Mouse (Mus musculus) frontal cortex, adult (tissue): ENCODE measurements around the gene Tcf20.

Experiments used
- ATAC-seq: cut with Nextera tagmentation; 2 replicates; pipeline ENCODE4 v1.9.2; 2017; ENCODE audit warnings: mild to moderate bottlenecking, moderate library complexity, mixed read lengths; ENCODE audit not compliant: low TSS enrichment

The Tcf20 gene

DNA sequence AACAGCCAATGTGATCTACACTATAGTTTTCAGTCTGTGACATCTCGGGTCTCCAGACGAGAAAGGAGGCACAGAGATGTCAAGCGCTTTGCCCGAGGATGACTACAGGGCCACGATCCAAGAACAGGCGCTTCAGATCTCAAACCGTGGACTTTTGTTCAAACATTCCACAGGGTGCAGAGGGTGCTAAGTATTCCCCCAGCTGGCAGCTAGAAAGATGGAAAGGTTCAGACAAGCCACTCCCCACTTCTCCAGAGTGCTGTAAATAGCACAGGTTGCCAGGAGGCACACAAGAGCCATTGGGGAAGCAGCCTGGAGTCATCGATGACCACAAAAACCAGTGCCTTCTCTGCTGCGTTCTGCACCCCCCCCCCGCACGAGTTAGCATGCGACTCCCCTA lies 28.5 kb downstream of the Tcf20 start:
- no peak for ATAC-seq

DNA sequence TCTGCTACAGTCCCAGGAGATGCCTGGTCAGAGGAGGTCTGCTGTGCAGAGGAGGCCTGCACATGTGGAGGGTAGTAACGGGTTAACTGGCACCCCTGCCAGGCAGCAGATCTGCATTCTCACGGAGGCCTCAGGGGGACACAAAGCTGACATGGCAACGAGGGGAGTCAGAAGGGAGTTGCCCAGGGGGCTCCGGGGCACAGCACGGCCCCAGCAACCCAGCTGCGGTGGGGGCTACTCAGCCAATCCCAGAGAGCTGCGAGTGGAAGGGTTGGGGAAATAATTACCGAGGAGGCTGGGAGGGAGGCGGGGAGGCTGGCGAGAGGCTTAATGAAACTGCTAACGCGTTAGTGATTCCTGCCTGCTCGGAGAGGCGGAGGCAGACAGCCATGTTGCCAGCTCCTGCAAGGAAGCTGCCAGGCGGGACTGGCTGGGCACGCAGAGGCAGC lies 29.4 kb downstream of the Tcf20 start:
- peak; percentile 62 for ATAC-seq

DNA sequence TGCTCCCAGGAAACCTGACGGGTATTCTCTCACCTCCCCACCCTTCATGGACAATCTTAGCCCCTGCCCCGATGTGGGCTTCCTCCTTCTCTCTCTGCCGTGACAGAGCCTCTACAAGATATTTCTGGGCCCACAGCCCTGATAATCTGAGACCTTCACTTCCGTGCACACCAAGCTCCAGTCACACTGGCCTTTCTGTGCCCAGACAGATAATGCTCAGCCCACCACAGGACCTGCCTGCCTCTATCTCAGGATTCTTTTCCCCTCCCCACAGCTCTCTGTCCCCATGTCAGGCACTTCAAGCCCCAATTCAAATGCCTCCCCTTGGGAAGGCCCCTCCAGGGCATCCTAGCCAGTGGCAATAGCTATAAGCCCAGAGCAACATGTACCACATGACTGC lies 31.0 kb downstream of the Tcf20 start:
- no peak for ATAC-seq

- no peak for ATAC-seq
These were observed 31.4 kb downstream of the Tcf20 start for GRCm38 (mm10) chr15:82956310-82956709.

DNA sequence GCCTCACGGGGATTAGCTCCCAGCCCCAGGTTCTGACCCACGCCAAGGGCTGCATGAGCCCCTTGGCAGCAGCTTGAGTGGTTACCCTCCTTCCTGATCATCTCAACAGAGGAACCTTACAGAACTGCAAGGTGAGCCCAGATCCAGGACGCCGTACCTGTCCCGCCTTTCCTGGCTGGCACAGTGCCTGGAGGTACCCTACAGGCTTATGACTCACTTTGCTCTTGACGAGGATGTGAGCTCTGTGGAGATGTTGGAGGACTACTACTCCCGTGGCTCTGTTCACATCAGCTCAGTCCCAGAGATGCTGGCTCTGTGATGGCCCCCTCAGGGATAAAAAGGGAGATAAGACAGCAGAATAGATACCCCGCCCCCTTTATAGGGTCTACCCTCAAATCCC lies 32.4 kb downstream of the Tcf20 start:
- no peak for ATAC-seq

DNA sequence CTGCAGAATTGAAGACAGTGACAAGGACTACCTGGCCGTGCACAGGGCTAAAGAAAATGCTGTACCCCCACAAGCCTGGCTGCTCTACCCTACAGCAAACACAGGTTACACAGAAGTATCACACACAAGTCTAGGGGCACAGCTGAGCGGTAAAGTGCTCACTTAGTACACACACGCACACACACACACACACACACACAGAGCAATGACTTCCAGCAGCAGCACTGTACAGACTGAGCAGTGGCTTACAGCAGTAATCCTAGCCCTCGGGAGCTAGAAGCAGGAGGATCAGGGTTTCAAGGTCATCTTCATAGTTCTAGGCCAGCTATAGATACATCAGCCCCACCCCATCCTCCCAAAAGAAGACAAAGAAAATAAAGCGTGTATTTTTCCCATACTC lies 33.6 kb downstream of the Tcf20 start:
- ATAC-seq: no peak

DNA sequence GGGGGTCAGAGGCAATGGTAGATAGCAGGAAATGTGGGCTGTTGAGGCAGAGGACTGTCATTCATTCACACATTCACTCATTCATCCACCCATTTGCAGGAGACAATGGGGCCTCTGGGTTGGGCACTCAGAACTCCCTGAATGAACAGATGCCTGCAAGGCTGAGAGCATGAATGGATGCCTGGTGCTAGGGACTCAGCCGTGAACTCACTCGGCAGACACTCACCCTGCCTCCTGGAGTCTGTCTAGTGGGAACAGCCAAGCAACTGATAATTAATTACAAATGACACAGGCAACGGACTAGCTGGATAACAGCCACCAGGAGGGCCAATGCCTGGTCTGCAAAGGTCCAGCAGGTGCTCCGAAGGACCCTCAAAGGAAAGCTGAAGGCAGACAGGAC lies 34.6 kb downstream of the Tcf20 start:
- no peak for ATAC-seq

GRCm38 (mm10) chr15:82952292-82952705 lies 35.4 kb downstream of the Tcf20 start:
- ATAC-seq: no peak

- ATAC-seq: no peak
These were observed 37.4 kb downstream of the Tcf20 start for GRCm38 (mm10) chr15:82950246-82950645.

GRCm38 (mm10) chr15:82947431-82947830 lies 40.2 kb downstream of the Tcf20 start:
- no peak for ATAC-seq

DNA sequence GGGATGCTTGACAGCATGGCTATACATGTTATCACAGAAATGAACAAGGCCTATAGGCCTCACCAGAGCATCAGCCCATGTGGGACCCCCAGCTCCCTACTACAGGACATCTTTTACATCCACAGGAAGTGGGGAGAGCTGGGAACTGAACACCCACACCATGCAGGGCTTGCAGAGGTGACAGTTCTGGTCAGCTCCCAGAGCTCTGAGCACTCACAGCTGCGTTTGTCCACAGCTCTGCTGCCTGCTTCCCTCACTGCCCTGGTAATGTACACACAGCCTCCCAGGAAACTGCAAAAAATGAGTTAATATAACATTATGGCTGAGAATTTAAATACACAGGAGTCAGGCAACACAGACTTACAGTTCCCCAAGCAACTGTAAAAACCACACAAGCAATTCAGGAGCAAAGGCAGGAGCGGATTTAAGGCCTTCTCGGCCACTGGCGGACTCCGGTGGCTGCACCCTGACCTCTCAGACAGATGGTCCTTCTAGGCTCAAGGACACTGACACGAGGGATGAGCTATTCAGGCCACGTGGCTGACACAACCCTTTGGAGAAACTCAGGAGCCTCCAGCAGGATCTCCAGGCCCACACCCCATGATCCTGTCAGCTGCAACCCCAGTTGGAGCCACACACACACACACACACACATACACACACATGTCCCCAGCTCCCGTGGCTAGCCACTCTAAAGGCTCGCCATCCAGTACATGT lies 43.0 kb downstream of the Tcf20 start:
- ATAC-seq: no peak

GRCm38 (mm10) chr15:82941733-82942132 lies 45.9 kb downstream of the Tcf20 start:
- ATAC-seq: peak; percentile 66

DNA sequence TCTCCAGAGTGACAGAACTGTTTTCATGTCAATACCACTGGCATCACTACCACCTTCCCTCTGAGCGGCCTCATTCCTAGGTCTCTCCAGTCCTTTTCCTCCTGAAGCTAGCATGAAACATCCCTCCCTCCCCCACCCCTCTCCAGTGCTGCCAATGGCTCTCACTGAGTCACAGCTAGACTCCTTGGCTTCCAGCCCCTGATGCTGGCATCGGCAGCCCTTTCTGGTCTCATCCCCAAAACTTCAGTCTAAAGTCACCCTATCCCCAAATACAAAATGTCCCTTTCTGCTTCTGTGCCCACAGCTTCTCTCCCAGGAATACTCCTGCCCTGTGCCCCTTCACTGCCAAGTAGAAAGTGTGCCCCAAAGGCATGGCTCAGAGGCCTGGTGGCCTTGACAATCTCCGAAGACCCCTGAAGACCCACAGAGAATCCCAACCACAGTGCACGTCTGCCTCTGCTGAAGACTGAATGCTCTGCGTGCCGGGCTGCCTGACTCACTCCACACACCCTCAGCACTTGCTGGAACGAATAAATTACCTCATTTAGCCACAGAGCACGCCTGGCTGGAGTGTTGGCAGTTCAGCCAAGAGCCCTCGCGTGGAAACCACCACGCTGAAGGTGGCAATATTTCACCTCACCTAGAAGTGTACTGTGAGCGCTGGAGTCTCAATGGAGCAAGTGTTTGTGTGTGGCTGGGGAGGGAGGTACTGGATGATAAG lies 47.0 kb downstream of the Tcf20 start:
- ATAC-seq: peak; percentile 57

GRCm38 (mm10) chr15:82938155-82938569 lies 49.5 kb downstream of the Tcf20 start:
- ATAC-seq: no peak

DNA sequence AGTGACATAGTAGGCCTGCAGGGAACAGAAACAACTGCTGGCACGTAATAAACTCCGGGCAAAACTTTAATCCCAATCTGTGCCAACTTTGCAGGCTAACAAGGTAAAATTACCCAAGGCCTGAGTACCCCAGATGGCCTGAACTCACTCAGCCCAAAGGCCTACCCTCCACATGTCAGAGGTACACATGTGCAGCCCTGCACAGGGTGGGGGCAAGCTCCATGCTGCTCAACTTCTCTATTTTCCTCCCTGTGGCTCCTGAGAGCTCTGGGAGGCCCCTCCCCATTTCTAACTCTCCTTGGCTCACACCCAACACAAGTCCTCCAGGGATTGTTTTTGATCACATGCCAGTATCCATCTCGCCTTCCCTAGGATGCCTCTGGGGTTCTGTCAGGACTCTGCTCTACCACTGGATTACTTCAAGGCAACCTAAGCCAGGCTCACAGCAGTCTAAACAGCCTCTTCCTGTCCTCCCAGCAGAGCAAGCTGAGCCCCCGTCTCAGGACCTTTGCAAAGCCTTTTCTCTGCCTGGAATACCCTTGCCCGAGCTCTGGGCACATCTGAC lies 50.2 kb downstream of the Tcf20 start:
- ATAC-seq: no peak

DNA sequence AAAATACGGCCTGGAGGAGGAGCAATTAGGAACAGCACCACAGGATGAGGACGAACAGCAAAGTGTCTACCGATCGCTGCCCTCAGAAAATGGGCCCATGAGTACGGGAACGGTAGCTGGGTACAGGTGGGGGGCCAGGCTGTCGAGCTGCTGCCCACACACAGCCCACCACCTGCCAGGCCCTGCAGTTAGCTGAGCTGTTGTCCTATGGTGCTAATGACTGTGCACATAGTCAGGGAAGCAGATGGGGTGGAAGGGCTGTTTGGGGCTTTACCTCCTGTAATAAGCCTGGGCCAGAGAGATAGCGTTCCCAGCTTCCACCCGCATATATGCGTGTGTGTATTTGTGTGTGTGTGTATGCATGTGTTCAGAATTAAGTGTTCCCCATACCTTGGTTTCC lies 52.7 kb downstream of the Tcf20 start:
- no peak for ATAC-seq

GRCm38 (mm10) chr15:82932936-82933650 lies 54.6 kb downstream of the Tcf20 start:
- peak; percentile 24; the same call in 1 of the 2 replicates for ATAC-seq

GRCm38 (mm10) chr15:82931436-82931835 lies 56.2 kb downstream of the Tcf20 start:
- ATAC-seq: no peak

DNA sequence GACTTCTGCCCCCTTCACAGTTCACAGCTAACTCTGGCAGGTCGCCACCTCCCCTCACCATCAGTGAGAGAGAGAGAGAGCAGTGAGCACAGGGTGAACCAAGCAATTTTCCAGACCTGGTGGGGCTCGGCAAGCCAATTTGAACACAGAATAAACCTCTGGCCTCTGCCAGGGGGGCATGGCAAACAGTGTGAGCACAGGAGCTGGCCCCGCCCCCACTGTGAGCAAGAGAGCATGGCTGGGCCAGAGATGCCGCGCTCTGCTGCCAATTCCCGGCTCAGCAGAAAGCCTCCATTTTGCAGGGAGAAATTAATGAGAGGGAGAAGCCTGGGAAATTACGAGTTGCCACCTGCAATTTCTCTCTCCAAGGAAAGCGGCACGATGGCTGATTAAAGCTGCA lies 58.1 kb downstream of the Tcf20 start:
- ATAC-seq: no peak

GRCm38 (mm10) chr15:82928844-82929243 lies 58.8 kb downstream of the Tcf20 start:
- no peak for ATAC-seq

GRCm38 (mm10) chr15:82928023-82928422 lies 59.6 kb downstream of the Tcf20 start:
- no peak for ATAC-seq

GRCm38 (mm10) chr15:82927057-82927456 lies 60.6 kb downstream of the Tcf20 start:
- ATAC-seq: no peak
